Mouse (Mus musculus): ENCODE measurements around the gene Adamtsl5. TPM values are rescaled to one million over a fixed set of nuclear protein-coding genes. Genes with fewer than 3 reads are reported as not detected.

Gene Adamtsl5
- polyA plus RNA-seq, 1 experiment from 2014 or later: 0.09 TPM

GRCm38 (mm10) chr10:80377716-80378115 lies 29.5 kb upstream of the Adamtsl5 start:
- Histone ChIP-seq H3K4me2 (ENCODE audit: low read depth, low read length) (no peak overlapping the region), H3K27ac (ENCODE audit: low read depth, low read length) (no peak overlapping the region), H3K36me3 (ENCODE audit: control insufficient read depth, insufficient read depth, low read length) (peaks cover 33% of the 10 kb centered on the region), H3K4me1 (ENCODE audit: control insufficient read depth, insufficient read depth, low read length) (0 out of 2 replicates have a peak, but pooled peaks cover 4% of the 10 kb centered on the region), H3K4me3 (ENCODE audit: low read depth, low read length) (no peak overlapping the region), H3K27me3 (ENCODE audit: control insufficient read depth, insufficient read depth, low read length) (no peaks in the 10 kb centered on the region), H3K9ac (replicated peaks; ENCODE audit: low read depth, low read length) (no peak overlapping the region), H3K9me3 (ENCODE audit: control insufficient read depth, low read length) (no peaks in the 10 kb centered on the region)
- no peak for ATAC-seq (ENCODE audit: low read depth)
- 51% methylated on average over 10 of the region's 10 CpGs for WGBS

DNA sequence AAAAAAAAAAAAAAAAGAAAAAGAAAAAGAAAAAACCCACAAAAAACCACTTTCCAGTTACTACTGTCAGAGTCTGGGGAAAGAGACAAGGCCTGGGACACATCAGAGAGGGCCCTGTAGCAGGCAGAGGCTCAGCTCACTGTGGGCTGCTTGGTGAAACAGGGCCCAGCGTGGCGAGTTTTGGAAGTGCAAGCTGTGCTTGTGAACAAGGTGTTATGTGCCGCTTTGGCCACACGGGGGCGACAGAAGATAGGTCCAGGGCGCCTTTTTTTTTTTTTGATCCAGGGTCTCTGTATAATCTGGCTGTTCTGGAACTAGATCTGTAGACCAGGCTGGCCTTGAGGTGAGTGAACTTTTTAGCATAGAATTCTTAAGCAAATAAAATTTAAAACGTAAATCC lies 27.9 kb upstream of the Adamtsl5 start:
- Histone ChIP-seq H3K9ac (replicated peaks; ENCODE audit: low read depth, low read length) (no peak overlapping the region), H3K4me3 (ENCODE audit: low read depth, low read length) (no peak overlapping the region)
- no peak for ATAC-seq (ENCODE audit: low read depth)

GRCm38 (mm10) chr10:80374063-80374462 lies 25.9 kb upstream of the Adamtsl5 start:
- Histone ChIP-seq H3K4me3 (ENCODE audit: low read depth, low read length) (no peak overlapping the region), H3K4me2 (ENCODE audit: low read depth, low read length) (no peak overlapping the region), H3K4me1 (ENCODE audit: control insufficient read depth, insufficient read depth, low read length) (no peaks in the 10 kb centered on the region; the same call in 1 of the 2 replicates), H3K9me3 (ENCODE audit: control insufficient read depth, low read length) (no peaks in the 10 kb centered on the region), H3K9ac (replicated peaks; ENCODE audit: low read depth, low read length) (no peak overlapping the region), H3K27ac (ENCODE audit: low read depth, low read length) (no peak overlapping the region), H3K27me3 (ENCODE audit: control insufficient read depth, insufficient read depth, low read length) (no peaks in the 10 kb centered on the region), H3K36me3 (ENCODE audit: control insufficient read depth, insufficient read depth, low read length) (no peaks in the 10 kb centered on the region; the same call in 1 of the 2 replicates)
- WGBS: 23% methylated on average over 6 of the region's 6 CpGs
- ATAC-seq (ENCODE audit: low read depth): no peak

More for the DNA sequence above, 27.9 kb upstream of the Adamtsl5 start:
- H3K4me2 ChIP-seq (ENCODE audit: low read depth, low read length): no peak overlapping the region
- H3K36me3 ChIP-seq (ENCODE audit: control insufficient read depth, insufficient read depth, low read length): peaks cover 18% of the 10 kb centered on the region
- H3K27ac ChIP-seq (ENCODE audit: low read depth, low read length): no peak overlapping the region
- WGBS: 2% methylated on average over 7 of the region's 7 CpGs
- no peaks in the 10 kb centered on the region for H3K9me3 ChIP-seq (ENCODE audit: control insufficient read depth, low read length)
- H3K27me3 ChIP-seq (ENCODE audit: control insufficient read depth, insufficient read depth, low read length): no peaks in the 10 kb centered on the region
- H3K4me1 ChIP-seq (ENCODE audit: control insufficient read depth, insufficient read depth, low read length): peaks cover 3% of the 10 kb centered on the region; the same call in 1 of the 2 replicates

DNA sequence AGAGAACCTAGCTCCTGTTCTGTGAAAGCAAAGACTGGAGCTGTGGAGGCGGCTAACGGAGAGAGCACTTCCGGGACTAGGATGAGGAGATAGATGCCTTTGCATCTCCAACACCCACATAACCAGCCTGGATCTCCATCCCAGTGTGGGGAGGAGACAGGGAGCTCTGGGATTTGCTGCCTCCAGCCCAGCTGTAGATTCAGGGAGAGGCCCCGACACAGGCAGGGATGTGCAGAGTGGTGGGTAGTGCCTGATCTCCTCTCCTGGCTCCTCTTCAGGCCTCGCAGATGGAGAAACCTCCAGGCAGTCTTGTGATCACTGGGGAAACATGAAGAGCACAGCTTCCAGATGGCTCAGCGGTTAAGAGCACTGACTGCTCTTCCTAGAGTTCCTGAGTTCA lies 24.5 kb upstream of the Adamtsl5 start:
- H3K4me2 ChIP-seq (ENCODE audit: low read depth, low read length): no peak overlapping the region
- H3K27ac ChIP-seq (ENCODE audit: low read depth, low read length): no peak overlapping the region
- no peaks in the 10 kb centered on the region; the same call in 1 of the 2 replicates for H3K4me1 ChIP-seq (ENCODE audit: control insufficient read depth, insufficient read depth, low read length)
- no peak overlapping the region for H3K4me3 ChIP-seq (ENCODE audit: low read depth, low read length)
- no peaks in the 10 kb centered on the region for H3K36me3 ChIP-seq (ENCODE audit: control insufficient read depth, insufficient read depth, low read length)
- 78% methylated on average over 6 of the region's 6 CpGs for WGBS
- ATAC-seq (ENCODE audit: low read depth): no peak
- no peaks in the 10 kb centered on the region for H3K27me3 ChIP-seq (ENCODE audit: control insufficient read depth, insufficient read depth, low read length)
- H3K9me3 ChIP-seq (ENCODE audit: control insufficient read depth, low read length): no peaks in the 10 kb centered on the region
- no peak overlapping the region for H3K9ac ChIP-seq (replicated peaks; ENCODE audit: low read depth, low read length)

DNA sequence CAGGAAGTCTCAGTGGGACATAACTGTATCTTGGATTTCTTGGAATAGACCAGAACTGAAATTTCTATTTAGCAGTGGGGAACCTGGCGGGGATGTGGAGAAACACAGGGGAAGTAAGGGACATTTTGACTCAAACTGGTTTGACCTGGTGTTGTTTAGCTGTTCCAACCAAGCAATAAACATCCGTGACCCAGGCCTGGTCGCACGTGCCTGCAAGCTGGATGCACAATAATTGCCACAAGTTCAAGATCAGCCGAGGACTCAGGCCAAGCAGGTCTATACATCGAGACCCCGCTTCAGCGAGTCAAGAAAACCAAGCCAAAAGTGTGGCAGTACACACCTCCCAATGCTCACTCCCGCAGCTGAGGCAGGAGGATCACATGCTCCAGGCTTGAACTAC lies 23.8 kb upstream of the Adamtsl5 start:
- Histone ChIP-seq H3K4me2 (ENCODE audit: low read depth, low read length) (0 out of 2 replicates have a peak overlapping the region, but pooled peaks have one; percentile 30), H3K27me3 (ENCODE audit: control insufficient read depth, insufficient read depth, low read length) (no peaks in the 10 kb centered on the region), H3K9me3 (ENCODE audit: control insufficient read depth, low read length) (no peaks in the 10 kb centered on the region), H3K36me3 (ENCODE audit: control insufficient read depth, insufficient read depth, low read length) (no peaks in the 10 kb centered on the region), H3K4me1 (ENCODE audit: control insufficient read depth, insufficient read depth, low read length) (no peaks in the 10 kb centered on the region; the same call in 1 of the 2 replicates), H3K27ac (ENCODE audit: low read depth, low read length) (0 out of 2 replicates have a peak overlapping the region, but pooled peaks have one; percentile 10), H3K4me3 (ENCODE audit: low read depth, low read length) (no peak overlapping the region), H3K9ac (replicated peaks; ENCODE audit: low read depth, low read length) (no peak overlapping the region)
- 54% methylated on average over 9 of the region's 9 CpGs for WGBS
- no peak for ATAC-seq (ENCODE audit: low read depth)

DNA sequence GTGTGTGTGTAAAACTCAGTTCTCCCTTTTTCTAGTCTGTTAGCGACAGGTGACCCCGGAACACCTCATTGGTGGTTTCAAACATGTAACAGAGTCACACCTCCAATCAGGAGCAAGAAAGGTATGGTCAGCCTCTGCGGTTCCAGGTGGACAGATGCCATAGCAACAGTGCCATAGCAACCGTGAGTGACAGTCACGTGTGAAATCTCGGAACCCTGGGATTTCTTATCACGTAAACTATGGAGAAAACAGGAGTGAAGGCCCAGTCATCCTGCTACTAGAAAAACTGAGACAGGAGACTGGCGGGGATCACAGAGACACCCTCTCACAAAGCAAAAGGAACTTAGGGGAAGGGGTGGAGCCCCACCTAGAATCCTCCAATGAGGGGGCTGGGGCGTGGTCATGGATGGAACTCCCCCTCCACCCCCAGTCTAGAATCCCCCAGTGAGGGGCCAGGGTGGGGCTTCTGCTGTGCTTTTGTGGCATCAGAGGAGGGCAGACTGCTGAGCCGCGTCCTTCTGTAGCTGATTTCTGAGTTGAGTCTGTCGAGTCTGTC lies 23.3 kb upstream of the Adamtsl5 start:
- Histone ChIP-seq H3K9ac (replicated peaks; ENCODE audit: low read depth, low read length) (no peak overlapping the region), H3K4me2 (ENCODE audit: low read depth, low read length) (peak overlapping the region; percentile 30; the same call in 1 of the 2 replicates), H3K4me1 (ENCODE audit: control insufficient read depth, insufficient read depth, low read length) (no peaks in the 10 kb centered on the region; the same call in 1 of the 2 replicates), H3K36me3 (ENCODE audit: control insufficient read depth, insufficient read depth, low read length) (no peaks in the 10 kb centered on the region), H3K27me3 (ENCODE audit: control insufficient read depth, insufficient read depth, low read length) (no peaks in the 10 kb centered on the region), H3K27ac (ENCODE audit: low read depth, low read length) (0 out of 2 replicates have a peak overlapping the region, but pooled peaks have one; percentile 10), H3K4me3 (ENCODE audit: low read depth, low read length) (no peak overlapping the region), H3K9me3 (ENCODE audit: control insufficient read depth, low read length) (no peaks in the 10 kb centered on the region)
- 4% methylated on average over 12 of the region's 12 CpGs for WGBS
- ATAC-seq (ENCODE audit: low read depth): peak; percentile 61

GRCm38 (mm10) chr10:80369995-80370747 lies 22.0 kb upstream of the Adamtsl5 start:
- no peaks in the 10 kb centered on the region for H3K36me3 ChIP-seq (ENCODE audit: control insufficient read depth, insufficient read depth, low read length)
- H3K27me3 ChIP-seq (ENCODE audit: control insufficient read depth, insufficient read depth, low read length): no peaks in the 10 kb centered on the region
- no peaks in the 10 kb centered on the region; the same call in 1 of the 2 replicates for H3K4me1 ChIP-seq (ENCODE audit: control insufficient read depth, insufficient read depth, low read length)
- no peak overlapping the region for H3K4me2 ChIP-seq (ENCODE audit: low read depth, low read length)
- 80% methylated on average over 21 of the region's 21 CpGs for whole genome bisulfite sequencing
- no peaks in the 10 kb centered on the region for H3K9me3 ChIP-seq (ENCODE audit: control insufficient read depth, low read length)
- ATAC-seq (ENCODE audit: low read depth): no peak
- H3K9ac ChIP-seq (replicated peaks; ENCODE audit: low read depth, low read length): no peak overlapping the region
- no peak overlapping the region for H3K4me3 ChIP-seq (ENCODE audit: low read depth, low read length)
- H3K27ac ChIP-seq (ENCODE audit: low read depth, low read length): no peak overlapping the region

DNA sequence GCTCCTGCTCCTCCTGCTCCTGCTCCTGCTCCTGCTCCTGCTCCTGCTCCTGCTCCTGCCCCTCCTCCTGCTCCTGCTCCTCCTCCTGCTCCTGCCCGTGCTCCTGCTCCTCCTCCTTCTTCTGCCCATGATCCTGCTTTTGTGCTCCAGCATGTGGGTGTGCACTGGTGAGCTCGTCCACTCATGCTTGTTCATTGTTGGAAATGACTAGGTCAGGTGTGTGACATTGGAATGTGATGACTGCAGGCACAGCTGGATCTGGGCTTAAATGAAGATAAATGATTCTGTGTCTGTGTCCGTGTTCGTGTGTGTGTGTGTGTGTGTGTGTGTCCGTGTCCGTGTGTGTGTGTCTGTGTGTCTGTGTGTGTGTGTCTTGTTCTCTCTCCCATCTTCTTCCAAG lies 20.2 kb upstream of the Adamtsl5 start:
- H3K9ac ChIP-seq (replicated peaks; ENCODE audit: low read depth, low read length): no peak overlapping the region
- H3K27ac ChIP-seq (ENCODE audit: low read depth, low read length): no peak overlapping the region
- no peak overlapping the region for H3K4me3 ChIP-seq (ENCODE audit: low read depth, low read length)
- no peak overlapping the region for H3K4me2 ChIP-seq (ENCODE audit: low read depth, low read length)
- no peaks in the 10 kb centered on the region; the same call in 1 of the 2 replicates for H3K4me1 ChIP-seq (ENCODE audit: control insufficient read depth, insufficient read depth, low read length)
- H3K36me3 ChIP-seq (ENCODE audit: control insufficient read depth, insufficient read depth, low read length): no peaks in the 10 kb centered on the region
- H3K27me3 ChIP-seq (ENCODE audit: control insufficient read depth, insufficient read depth, low read length): no peaks in the 10 kb centered on the region
- H3K9me3 ChIP-seq (ENCODE audit: control insufficient read depth, low read length): no peaks in the 10 kb centered on the region
- 87% methylated on average over 6 of the region's 6 CpGs for WGBS
- ATAC-seq (ENCODE audit: low read depth): no peak

DNA sequence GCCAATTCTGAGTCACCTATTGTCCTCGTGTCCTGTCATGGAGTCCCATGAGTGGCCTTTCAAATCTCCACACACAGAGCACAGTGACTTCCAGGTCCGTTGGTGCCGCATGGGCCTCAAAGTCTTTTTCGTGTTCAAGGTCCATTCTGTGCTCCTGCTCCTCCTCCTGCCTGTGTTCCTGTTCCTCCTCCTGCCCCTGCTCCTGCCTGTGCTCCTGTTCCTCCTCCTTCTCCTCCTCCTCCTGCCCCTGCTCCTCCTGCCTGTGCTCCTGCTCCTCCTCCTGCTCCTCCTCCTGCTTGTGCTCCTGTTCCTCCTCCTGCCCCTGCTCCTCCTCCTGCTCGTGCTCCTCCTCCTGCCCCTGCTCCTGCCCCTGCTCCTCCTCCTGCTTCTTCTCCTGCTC lies 19.7 kb upstream of the Adamtsl5 start:
- H3K4me1 ChIP-seq (ENCODE audit: control insufficient read depth, insufficient read depth, low read length): no peaks in the 10 kb centered on the region; the same call in 1 of the 2 replicates
- no peak overlapping the region for H3K4me3 ChIP-seq (ENCODE audit: low read depth, low read length)
- H3K9ac ChIP-seq (replicated peaks; ENCODE audit: low read depth, low read length): no peak overlapping the region
- H3K4me2 ChIP-seq (ENCODE audit: low read depth, low read length): no peak overlapping the region
- H3K36me3 ChIP-seq (ENCODE audit: control insufficient read depth, insufficient read depth, low read length): no peaks in the 10 kb centered on the region
- ATAC-seq (ENCODE audit: low read depth): no peak
- H3K27me3 ChIP-seq (ENCODE audit: control insufficient read depth, insufficient read depth, low read length): no peaks in the 10 kb centered on the region
- no peaks in the 10 kb centered on the region for H3K9me3 ChIP-seq (ENCODE audit: control insufficient read depth, low read length)
- 65% methylated on average over 5 of the region's 5 CpGs for WGBS
- H3K27ac ChIP-seq (ENCODE audit: low read depth, low read length): no peak overlapping the region

Measured in neural tube, embryonic 14.5 days (tissue).